Mouse (Mus musculus) frontal cortex, postnatal 36 days (tissue): Measurements from ENCODE around the gene Platr17.
"Not testable (repeated sequence)": the region's sequence is repeated elsewhere in the genome, so short reads cannot be mapped to it uniquely, and the experiment has no call there.

ENCODE experiments used
- DNase-seq, 2 experiments: peaks; one replicate each; pipeline ENCODE4 v3.0.0; 2022; ENCODE audit warnings: low spot score in 2 of 2

The Platr17 gene

DNA sequence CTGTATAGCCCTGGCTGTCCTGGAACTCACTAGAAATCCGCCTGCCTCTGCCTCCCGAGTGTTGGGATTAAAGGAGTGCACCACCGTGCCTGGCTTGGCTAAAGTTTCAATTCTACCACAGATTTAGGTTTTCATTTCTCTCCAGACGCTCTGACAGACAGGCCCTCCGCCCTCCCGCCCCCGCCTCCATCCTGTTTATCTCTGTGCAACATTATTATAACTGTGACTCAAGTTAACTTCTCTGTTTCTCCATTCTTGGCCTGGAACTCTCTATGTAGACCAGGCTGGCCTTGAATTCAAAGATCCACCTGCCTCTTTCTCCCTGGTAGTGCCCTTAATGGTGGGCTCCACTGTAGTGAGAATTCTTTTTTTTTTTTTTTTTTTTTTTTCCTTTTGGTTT is 2.4 kb upstream of the Platr17 start:
- DNase-seq = no peak

DNA sequence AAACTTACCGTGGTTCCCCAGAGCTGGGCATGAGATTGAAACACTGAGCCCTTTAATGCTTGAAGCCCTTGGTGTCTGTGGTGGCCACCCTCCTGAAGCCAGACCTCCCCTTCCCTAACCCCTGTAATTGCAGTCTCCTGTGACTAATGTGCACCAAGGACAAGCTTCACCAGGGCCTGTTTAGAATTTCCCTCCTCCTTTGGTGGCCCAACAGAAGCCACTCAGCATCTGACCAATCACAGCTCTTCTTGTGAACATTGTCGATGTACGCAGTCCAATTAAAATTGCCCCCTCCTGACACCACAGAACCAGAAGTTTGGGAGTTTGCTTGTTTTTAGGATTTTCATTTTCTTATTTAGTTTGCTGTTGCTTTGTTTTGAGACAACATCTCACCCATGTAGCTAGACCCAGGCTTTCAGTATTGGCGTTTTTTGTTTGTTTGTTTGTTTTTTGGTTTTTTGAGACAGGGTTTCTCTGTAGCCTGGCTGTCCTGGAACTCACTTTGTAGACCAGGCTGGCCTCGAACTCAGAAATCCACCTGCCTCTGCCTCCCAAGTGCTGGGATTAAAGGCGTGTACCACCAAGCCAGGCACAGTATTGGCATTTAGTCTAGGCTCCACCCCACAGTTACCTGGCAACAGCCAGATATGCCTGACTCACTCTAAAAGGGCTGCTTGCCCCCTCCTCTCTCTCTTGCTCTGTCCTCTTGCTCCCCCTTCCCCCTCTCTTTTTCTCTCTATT is 854 bp upstream of the Platr17 start:
- not testable (repeated sequence) for DNase-seq

DNA sequence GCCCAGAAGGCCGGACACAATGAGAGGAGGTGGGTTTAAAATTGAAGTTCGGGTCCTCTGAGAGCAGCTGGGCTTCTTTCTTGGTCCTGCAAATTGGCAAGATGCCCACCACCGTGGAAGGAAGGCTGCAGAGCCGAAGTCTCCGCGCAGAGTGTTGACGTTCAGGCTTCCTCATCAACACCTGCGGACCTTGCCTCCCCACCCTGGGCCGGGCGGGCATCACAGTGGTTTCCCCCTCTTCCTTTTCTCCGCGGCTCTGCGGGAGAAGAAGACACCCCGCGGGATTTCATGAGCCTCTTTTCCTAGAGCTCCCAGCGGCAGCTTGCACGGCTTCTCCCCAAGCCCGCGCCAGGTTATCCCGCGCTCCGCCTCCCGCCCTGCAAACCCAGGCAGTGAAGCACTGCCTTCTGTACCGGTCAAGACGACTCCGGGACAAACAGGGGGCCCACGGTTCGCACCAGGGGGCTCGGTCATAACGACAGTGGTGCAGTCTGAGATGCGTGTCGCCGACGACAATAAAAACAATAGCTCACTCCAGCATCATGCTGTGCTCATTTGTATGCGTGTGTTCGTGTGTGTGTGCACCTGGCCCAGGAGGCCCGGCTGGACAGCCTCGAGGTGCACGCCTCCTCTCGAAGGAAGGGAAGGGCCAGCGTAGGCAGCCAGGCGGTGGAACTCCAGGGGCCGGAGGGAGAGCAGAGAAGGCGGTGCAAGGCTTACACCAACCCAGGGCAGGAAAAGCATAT is 3.6 kb downstream of the Platr17 start:
- DNase-seq = peak; percentile 51 to 59

- DNase-seq = peak; percentile 98 to 99
Measured at GRCm38 (mm10) chr17:33909077-33909868, 4.3 kb downstream of the Platr17 start, which contains the start of gene Daxx. TSS of gene Daxx (plus strand) at chr17:33909414.

DNA sequence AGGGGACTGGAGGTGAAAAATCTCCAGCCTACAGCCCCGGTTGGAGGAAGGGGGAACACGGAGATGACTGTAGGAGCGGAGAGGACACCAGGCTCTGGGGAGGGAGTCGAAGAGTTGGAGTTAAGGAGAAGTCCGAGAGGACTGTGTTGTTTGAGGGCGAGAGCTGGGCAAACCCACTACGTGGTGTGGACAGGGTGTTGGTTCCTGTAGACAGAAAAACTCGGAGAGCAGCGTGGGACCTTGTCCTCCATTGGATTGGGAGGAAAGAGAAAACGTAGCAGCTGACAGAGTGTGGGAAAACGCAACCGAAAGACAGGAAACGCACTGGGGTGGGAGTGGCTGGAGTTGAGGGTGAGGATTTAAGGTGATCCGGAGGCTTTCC is 4.9 kb downstream of the Platr17 start:
- no peak for DNase-seq

- no peak for DNase-seq
Measured at GRCm38 (mm10) chr17:33910346-33911051, 5.6 kb downstream of the Platr17 start.

- no peak for DNase-seq
Measured at GRCm38 (mm10) chr17:33911052-33911812, 6.3 kb downstream of the Platr17 start.

DNA sequence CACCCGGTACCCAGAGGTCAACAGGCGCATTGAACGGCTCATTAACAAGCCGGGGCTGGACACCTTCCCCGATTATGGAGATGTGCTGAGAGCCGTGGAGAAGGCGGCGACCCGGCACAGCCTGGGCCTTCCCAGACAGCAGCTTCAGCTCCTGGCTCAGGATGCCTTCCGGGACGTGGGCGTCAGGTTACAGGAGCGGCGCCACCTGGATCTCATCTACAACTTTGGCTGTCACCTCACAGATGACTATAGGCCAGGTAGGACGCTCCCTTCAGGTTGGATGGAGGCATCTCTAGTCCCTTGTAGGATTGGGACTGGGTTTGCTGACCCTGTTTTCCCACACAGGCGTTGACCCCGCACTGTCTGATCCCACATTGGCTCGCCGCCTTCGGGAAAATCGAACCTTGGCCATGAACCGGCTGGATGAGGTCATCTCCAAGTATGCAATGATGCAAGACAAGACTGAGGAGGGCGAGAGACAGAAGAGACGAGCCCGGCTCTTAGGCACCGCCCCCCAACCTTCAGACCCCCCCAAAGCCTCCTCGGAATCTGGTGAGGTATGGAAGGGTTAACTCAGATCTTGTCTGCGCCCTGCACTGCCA is 7.0 kb downstream of the Platr17 start:
- DNase-seq = no peak

GRCm38 (mm10) chr17:33913264-33913663 is 8.3 kb downstream of the Platr17 start:
- no peak for DNase-seq

- no peak for DNase-seq
Measured at GRCm38 (mm10) chr17:33913905-33914304, 9.0 kb downstream of the Platr17 start.

GRCm38 (mm10) chr17:33914969-33915391 is 10.0 kb downstream of the Platr17 start:
- DNase-seq = no peak

DNA sequence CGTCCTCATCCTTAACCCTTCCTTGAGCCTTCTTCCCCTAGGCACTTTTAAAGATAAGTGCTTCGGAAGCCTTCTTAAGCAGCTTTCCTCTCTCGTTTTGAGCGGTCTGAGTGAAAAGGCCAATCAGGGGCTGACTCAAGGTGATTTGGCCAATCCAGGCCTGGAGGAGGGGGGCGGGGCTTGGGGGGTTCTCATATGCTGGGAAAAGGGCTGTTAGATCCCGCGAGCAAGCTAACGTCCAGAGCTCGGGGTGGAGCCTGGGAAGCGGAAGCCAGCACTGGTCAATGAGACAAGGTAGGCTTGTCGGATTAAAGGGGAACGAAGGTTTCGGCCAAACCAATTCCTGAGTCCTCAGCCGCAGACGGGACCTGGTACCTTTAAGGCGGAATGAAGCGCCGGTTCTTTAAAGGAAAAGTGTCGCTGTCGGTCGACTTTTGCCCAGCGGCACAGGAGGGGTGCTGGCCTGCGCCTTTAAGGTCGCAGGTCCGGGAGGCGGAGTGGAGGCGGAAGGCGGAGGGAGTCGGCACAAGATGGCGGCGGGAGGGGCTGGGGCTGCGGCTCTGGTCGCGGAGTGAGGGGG is 10.8 kb downstream of the Platr17 start, which contains the start of the genes Tapbp and Zbtb22:
Gene Tapbp, plus strand, starts transcription at position 229 of the 580 bp plus-strand sequence.
Gene Zbtb22, plus strand, starts transcription at position 234 of the 580 bp plus-strand sequence.
- peak; percentile 96 to 98 for DNase-seq

DNA sequence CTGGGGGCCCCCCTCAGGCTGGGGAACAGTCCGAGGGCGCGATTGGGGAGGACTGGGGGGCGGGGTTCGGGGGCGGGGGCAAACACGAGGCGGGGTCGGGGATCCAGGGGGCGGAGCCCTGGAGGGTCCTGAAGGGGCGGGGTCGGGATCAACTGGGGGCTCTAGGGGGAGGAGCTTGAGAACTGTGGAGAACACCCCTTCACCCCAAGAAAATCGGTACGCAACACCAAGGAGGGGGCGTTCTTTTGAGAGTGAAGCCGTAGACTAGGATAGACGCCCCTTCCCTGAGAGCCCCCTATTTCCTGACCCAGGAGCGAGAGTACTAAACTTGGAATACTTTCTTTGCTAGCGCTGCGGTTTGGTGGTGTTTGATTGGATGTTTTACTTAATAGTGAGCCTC is 11.4 kb downstream of the Platr17 start:
- no peak for DNase-seq

GRCm38 (mm10) chr17:33916847-33917655 is 12.1 kb downstream of the Platr17 start:
- DNase-seq = no peak

DNA sequence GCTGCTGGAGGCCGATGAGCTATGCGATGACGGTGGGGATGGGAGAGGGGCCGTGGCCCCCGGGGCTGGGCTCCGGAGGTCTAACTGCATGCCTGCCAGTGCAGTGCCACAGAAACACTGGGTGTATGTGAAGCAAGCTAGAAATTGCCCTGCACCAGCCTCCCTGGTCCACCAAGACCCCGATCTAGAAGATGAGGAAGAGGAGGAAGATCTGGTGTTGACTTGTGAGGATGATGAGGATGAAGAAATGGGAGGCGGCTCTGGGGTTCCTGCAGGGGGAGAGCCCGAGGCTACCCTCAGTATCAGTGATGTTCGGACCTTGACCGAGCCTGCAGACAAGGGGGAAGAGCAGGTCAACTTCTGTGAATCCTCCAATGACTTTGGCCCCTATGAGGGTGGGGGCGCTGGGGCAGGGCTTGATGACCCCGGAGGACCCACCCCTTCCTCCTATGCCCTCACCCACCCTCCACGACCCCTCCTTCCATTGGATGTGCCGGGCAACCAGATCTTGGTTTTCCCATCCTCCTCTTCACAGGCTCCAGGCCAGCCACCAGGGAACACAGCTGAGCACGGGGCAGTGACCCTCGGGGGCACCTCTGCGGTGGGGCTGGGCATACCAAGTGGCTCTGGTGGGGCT is 12.8 kb downstream of the Platr17 start:
- no peak for DNase-seq

DNA sequence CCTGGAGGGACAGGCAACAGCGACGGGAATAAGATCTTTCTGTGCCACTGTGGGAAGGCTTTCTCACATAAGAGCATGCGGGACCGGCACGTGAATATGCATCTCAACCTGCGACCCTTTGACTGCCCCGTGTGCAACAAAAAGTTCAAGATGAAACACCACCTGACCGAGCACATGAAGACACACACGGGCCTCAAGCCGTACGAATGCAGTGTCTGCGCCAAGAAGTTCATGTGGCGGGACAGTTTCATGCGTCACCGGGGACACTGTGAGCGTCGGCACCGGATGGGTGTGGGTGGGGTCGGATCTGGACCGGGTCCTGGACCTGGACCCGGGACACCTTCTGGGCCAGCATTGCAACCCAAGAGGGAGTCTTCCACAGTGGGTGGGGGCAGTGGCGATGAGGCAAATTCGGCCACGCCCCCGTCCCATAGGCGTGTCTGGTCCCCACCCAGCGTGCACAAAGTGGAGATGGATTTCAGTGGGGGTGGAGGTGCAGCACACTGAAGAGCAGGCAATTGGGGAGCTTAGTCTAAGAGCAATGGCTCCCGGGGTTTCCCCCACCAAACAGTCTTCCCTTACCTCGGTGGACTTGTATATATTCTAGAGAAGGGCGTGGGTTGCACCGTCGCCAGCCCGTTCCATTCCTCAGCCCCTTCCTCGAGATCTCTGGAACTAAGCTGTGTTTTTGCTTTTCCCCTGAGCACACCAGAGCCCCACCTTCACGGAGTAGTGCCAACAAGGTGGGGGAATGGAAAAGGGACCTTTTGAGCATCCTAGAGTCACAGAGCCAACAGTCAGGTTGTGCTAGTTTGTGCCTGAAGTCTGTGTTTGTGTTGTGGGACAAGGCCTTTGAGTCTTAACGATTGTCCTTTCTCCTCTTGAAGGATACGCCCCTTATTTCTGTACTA is 13.6 kb downstream of the Platr17 start:
- DNase-seq = no peak
